Mouse (Mus musculus) heart, embryonic 12.5 days (tissue): ENCODE data around the gene Saa4. TPM values are rescaled to one million over a fixed set of nuclear protein-coding genes. Genes with fewer than 3 reads are reported as not detected.

Experiments used
- polyA plus RNA-seq: library from polyadenylated mRNA; unstranded; fragments of >200 nt; fragmentation: Nextera tagmentation; extraction: Ambion mirVana; gene quantifications from 2 replicates; pipeline ENCODE4 v1.2.1, GENCODE M21; 2016

Saa4 gene
- polyA plus RNA-seq, 1 experiment from 2014 or later, result not detected

Other genes with a start within 250 kb of the Saa4 start
- 9.8 and 11.3 TPM in 2 replicates for gene Sergef, start 92.8 kb downstream of the Saa4 start, polyA plus RNA-seq
- not detected in 2 replicates for gene Tph1, start 60.1 kb downstream of the Saa4 start, polyA plus RNA-seq
- gene Saal1, start 21.9 kb downstream of the Saa4 start, polyA plus RNA-seq, result 16.2 and 16.5 TPM in 2 replicates
- 0.20 TPM in 1 of 2 replicates, not detected in the other for gene Saa3, start 16.9 kb downstream of the Saa4 start, polyA plus RNA-seq
- not detected in 2 replicates for gene Saa1, start 10.4 kb upstream of the Saa4 start, polyA plus RNA-seq
- not detected in 2 replicates for gene Saa2, start 19.2 kb upstream of the Saa4 start, polyA plus RNA-seq
- gene Hps5, start 63.5 kb upstream of the Saa4 start, polyA plus RNA-seq, result 16.4 and 17.4 TPM in 2 replicates
- gene Gtf2h1, start 63.5 kb upstream of the Saa4 start, polyA plus RNA-seq, result 32.5 and 33.1 TPM in 2 replicates
- 2,859 and 2,900 TPM in 2 replicates for gene Ldha, start 108.9 kb upstream of the Saa4 start, polyA plus RNA-seq
- gene Ldhc, start 128.6 kb upstream of the Saa4 start, polyA plus RNA-seq, result not detected in 2 replicates
- gene Tsg101, start 187.4 kb upstream of the Saa4 start, polyA plus RNA-seq, result 185 and 190 TPM in 2 replicates
- gene Uevld, start 225.9 kb upstream of the Saa4 start, polyA plus RNA-seq, result 10.0 TPM in 2 replicates